ENCODE assay signal across 10 mouse cellular contexts in genomic region chr16:22263124-22263523, GRCm38 (mm10). TPM values are rescaled to one million over a fixed set of nuclear protein-coding genes. Genes with fewer than 3 reads are reported as not detected.
DNase-seq lines count a peak whose midpoint lies in the region; ATAC-seq and TF ChIP-seq lines count a peak whose summit lies in the region.
"Had no signal": no experiment of that assay in that cellular context is flagged by ENCODE, and none has a peak within 500 bp of the region (broad histone marks: within the 10 kb centered on the region; RNA-seq: fewer than 3 reads in every experiment).

No protein-coding gene starts in this region.

- no peaks in the 10 kb centered on the region for H3K9me3 ChIP-seq in heart, postnatal 0 days (replicated peaks; ENCODE audit: control insufficient read depth, low read length)
- H3K9me3 ChIP-seq in hindbrain, embryonic 14.5 days (ENCODE audit: control insufficient read depth, low read length): no peaks in the 10 kb centered on the region
- H3K9me3 ChIP-seq in midbrain, embryonic 12.5 days: no peaks in the 10 kb centered on the region

- no peaks in the 10 kb centered on the region for H3K36me3 ChIP-seq in heart, postnatal 0 days (replicated peaks; ENCODE audit: control insufficient read depth, insufficient read depth, low read length)
- no peaks in the 10 kb centered on the region for H3K36me3 ChIP-seq in hindbrain, embryonic 14.5 days (replicated peaks; ENCODE audit: control insufficient read depth, insufficient read depth)
- no peaks in the 10 kb centered on the region for H3K36me3 ChIP-seq in midbrain, embryonic 12.5 days

- no peak overlapping the region for H3K27ac ChIP-seq in heart, postnatal 0 days (ENCODE audit: low read depth)
- H3K27ac ChIP-seq in hindbrain, embryonic 14.5 days: no peak overlapping the region
- H3K27ac ChIP-seq in midbrain, embryonic 12.5 days (replicated peaks): no peak overlapping the region

- no peak for ATAC-seq in heart, postnatal 0 days (ENCODE audit: insufficient read depth, low read depth)
- ATAC-seq in hindbrain, embryonic 14.5 days (ENCODE audit: low FRiP score): no peak
- no peak for ATAC-seq in midbrain, embryonic 12.5 days (ENCODE audit: low FRiP score, low read depth)
- ATAC-seq: Patski had no signal

- H3K9ac ChIP-seq in heart, postnatal 0 days (replicated peaks; ENCODE audit: low read depth, low read length): no peak overlapping the region; the same call in 1 of the 2 replicates
- H3K9ac ChIP-seq in hindbrain, embryonic 14.5 days: no peak overlapping the region
- H3K9ac ChIP-seq in midbrain, embryonic 12.5 days (replicated peaks): no peak overlapping the region

- H3K4me3 ChIP-seq in heart, postnatal 0 days (ENCODE audit: low read depth, low read length): peak overlapping the region; percentile 96
- peak overlapping the region; percentile 69 for H3K4me3 ChIP-seq in hindbrain, embryonic 14.5 days (replicated peaks; ENCODE audit: low read length)
- peak overlapping the region; percentile 75 for H3K4me3 ChIP-seq in midbrain, embryonic 12.5 days

- H3K4me2 ChIP-seq in heart, postnatal 0 days (ENCODE audit: low read depth, low read length): peak overlapping the region; percentile 70
- H3K4me2 ChIP-seq in hindbrain, embryonic 14.5 days (replicated peaks): peak overlapping the region; percentile 84
- peak overlapping the region; percentile 82 for H3K4me2 ChIP-seq in midbrain, embryonic 12.5 days (replicated peaks)

- no peaks in the 10 kb centered on the region for H3K27me3 ChIP-seq in heart, postnatal 0 days (ENCODE audit: control insufficient read depth, insufficient read depth, low read length)
- H3K27me3 ChIP-seq in hindbrain, embryonic 14.5 days (ENCODE audit: control insufficient read depth, insufficient read depth, low read length): no peaks in the 10 kb centered on the region
- H3K27me3 ChIP-seq in midbrain, embryonic 12.5 days: no peaks in the 10 kb centered on the region
- H3K27me3 ChIP-seq: Patski had no signal

- TF ChIP-seq CTCF in heart, postnatal 0 days (IDR thresholded peaks at IDR 0.05; ENCODE audit: low read depth): no peak

- H3K4me1 ChIP-seq in heart, postnatal 0 days (ENCODE audit: control insufficient read depth, insufficient read depth): peaks cover 34% of the 10 kb centered on the region
- H3K4me1 ChIP-seq in hindbrain, embryonic 14.5 days (replicated peaks; ENCODE audit: control insufficient read depth, insufficient read depth, low read length): peaks cover 48% of the 10 kb centered on the region
- peaks cover 21% of the 10 kb centered on the region for H3K4me1 ChIP-seq in midbrain, embryonic 12.5 days

- no peak for TF ChIP-seq EP300 in heart, postnatal 0 days (IDR thresholded peaks at IDR 0.05; ENCODE audit: low read depth)

- no peak for DNase-seq in heart, postnatal 0 days (ENCODE audit: low spot score)
- no peak for DNase-seq in heart, adult 8-10 months (ENCODE audit: low spot score)
- DNase-seq in adipocyte (ENCODE audit: low spot score): peak; percentile 61
- peak; percentile 21 for DNase-seq in hindbrain, embryonic 14.5 days (ENCODE audit: low spot score)
- no peak for DNase-seq in right cerebral cortex, postnatal 10 days (ENCODE audit: low spot score in 2 of 2)
- no peak for DNase-seq in adrenal gland, adult 8-10 months
- DNase-seq in spleen, postnatal 10 days (ENCODE audit: low spot score in 2 of 2): no peak
- DNase-seq: embryo, embryonic 11 days had no signal

RNA-seq across cellular contexts. Expression of gene Tra2b, which starts 2.7 kb away (rescaled TPM):
- total RNA-seq in heart, postnatal 0 days (2014; rRNA removed; ENCODE audit: low replicate concordance): 56.7 and 97.9 TPM in 2 replicates
- 123 and 125 TPM in 2 replicates for polyA plus RNA-seq in heart, postnatal 0 days (2015; fragmentation: Nextera tagmentation; extraction: Ambion mirVana)
- total RNA-seq in heart, adult 8-10 months (2022): 10 to 100 TPM; 32.6 to 34.3 (median 32.8) TPM
- 222 and 239 TPM in 2 replicates for polyA plus RNA-seq in hindbrain, embryonic 14.5 days (2014; fragmentation: Nextera tagmentation; extraction: Ambion mirVana)
- polyA plus RNA-seq in midbrain, embryonic 12.5 days (2016; fragmentation: Nextera tagmentation; extraction: Ambion mirVana): 417 and 418 TPM in 2 replicates
- total RNA-seq in adrenal gland, adult 8-10 months (2022): 100 to 1,000 TPM in 1 of 4 experiments, 10 to 100 TPM in 3; 73.5 to 118 (median 95.5) TPM

Comparison
In these comparisons a context has a peak if more than half of its experiments do, and no peak if none do; other contexts are left out.
1. DNase-seq: peak in adipocyte (single experiment) and hindbrain, embryonic 14.5 days (single experiment); none in heart, postnatal 0 days (single experiment), heart, adult 8-10 months (single experiment), right cerebral cortex, postnatal 10 days (0 of 2), adrenal gland, adult 8-10 months (single experiment) and spleen, postnatal 10 days (0 of 2).
2. Peak in every context shown above with its lines, with median percentiles within 50 percentile points of each other: H3K4me2 ChIP-seq and H3K4me3 ChIP-seq.